Mouse (Mus musculus): Measurements from ENCODE around the gene Axdnd1. TPM values are rescaled to one million over a fixed set of nuclear protein-coding genes. Genes with fewer than 3 reads are reported as not detected.

Axdnd1 gene
- total RNA-seq, 1 experiment = 0.49 TPM

DNA sequence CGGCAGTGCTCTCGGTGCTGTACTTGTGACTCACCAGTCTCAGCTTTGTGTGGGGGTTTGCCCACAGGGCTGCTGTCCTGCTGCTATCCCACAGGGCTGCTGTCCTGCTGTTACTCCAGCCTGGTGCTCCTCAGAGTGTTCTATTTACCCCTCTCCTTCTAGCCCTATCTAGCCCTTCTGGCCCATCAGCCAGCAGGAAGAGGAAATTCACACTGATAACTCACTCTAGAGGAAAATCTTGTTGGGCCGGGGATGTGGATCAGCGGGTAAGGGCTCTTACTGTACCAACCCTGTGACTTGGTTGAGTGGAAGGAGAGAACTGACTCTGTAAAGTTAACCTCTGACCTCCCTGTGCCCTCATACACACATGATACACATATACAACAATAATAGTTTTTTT lies 27.8 kb downstream of the Axdnd1 start:
- in situ Hi-C loops (cut with MboI; ENCODE audit: low sequenced_read_pairs in 2 of 2, unreplicated experiment in 2 of 2) = no loop called here
- Histone ChIP-seq H3K36me3 (ENCODE audit: control insufficient read depth, insufficient read depth, low read length, poor library complexity, severe bottlenecking) (no peaks in the 10 kb centered on the region), H3K4me3 (ENCODE audit: insufficient read depth in 1 of 2, low read depth in 1 of 2, low read length in 2 of 2, poor library complexity in 1 of 2, severe bottlenecking in 1 of 2) (no peak overlapping the region), H3K4me1 (ENCODE audit: control insufficient read depth in 2 of 2, insufficient read depth in 2 of 2, low read length in 2 of 2, poor library complexity in 1 of 2) (peaks cover 2 to 7% of the 10 kb centered on the region in 2 experiments; a peak in 1 of 4 replicates), H3K27ac (ENCODE audit: insufficient read depth, low read depth, low read length, poor library complexity, severe bottlenecking) (no peak overlapping the region), H3K9ac (ENCODE audit: insufficient read depth, low read depth, low read length, poor library complexity, severe bottlenecking) (no peak overlapping the region), H3K9me3 (ENCODE audit: control insufficient read depth, insufficient read depth, low read depth, low read length) (no peaks in the 10 kb centered on the region)
- TF ChIP-seq CHD2 (IDR thresholded peaks at IDR 0.05; ENCODE audit: low read depth, low read length) (no peak), MAFK (IDR thresholded peaks at IDR 0.05; ENCODE audit: insufficient read depth, low read depth, low read length) (no peak)
- DNase-seq (ENCODE audit: low read depth, low spot score) = no peak

DNA sequence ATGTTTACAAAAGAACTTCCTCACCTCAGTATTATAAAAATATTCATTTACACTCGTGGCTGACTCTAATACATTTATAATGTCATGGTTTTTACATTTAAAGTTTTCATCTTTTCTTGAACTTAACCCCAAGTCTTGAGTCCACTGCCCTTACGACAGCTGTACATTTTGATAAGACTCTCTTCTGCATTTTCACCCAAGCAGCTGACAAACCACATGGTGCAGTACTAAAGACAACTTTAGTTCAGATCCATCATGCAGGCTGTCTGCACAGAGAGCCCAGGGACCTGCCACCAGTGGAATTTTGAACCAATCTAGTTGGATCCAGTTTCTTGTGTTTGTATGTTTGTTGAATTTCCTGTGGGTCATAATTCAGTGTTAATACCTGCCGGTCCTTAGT lies 34.1 kb downstream of the Axdnd1 start:
- H3K27ac ChIP-seq (ENCODE audit: insufficient read depth, low read depth, low read length, poor library complexity, severe bottlenecking) = no peak overlapping the region
- H3K4me1 ChIP-seq (ENCODE audit: control insufficient read depth in 2 of 2, insufficient read depth in 2 of 2, low read length in 2 of 2, poor library complexity in 1 of 2) = no peaks in the 10 kb centered on the region
- no peak overlapping the region for H3K4me3 ChIP-seq (ENCODE audit: insufficient read depth in 1 of 2, low read depth in 1 of 2, low read length in 2 of 2, poor library complexity in 1 of 2, severe bottlenecking in 1 of 2)
- TF ChIP-seq CHD2 (IDR thresholded peaks at IDR 0.05; ENCODE audit: low read depth, low read length) = no peak
- TF ChIP-seq ZNF384 (IDR thresholded peaks at IDR 0.05; ENCODE audit: low read depth, low read length) = no peak
- no peak for TF ChIP-seq ZC3H11A (IDR thresholded peaks at IDR 0.05; ENCODE audit: borderline replicate concordance, low read depth, low read length)
- no peak for DNase-seq (ENCODE audit: low read depth, low spot score)
- no peak overlapping the region for H3K9ac ChIP-seq (ENCODE audit: insufficient read depth, low read depth, low read length, poor library complexity, severe bottlenecking)
- H3K9me3 ChIP-seq (ENCODE audit: control insufficient read depth, insufficient read depth, low read depth, low read length) = no peaks in the 10 kb centered on the region
- in situ Hi-C loops (cut with MboI; ENCODE audit: low sequenced_read_pairs in 2 of 2, unreplicated experiment in 2 of 2) = no loop called here
- no peaks in the 10 kb centered on the region for H3K36me3 ChIP-seq (ENCODE audit: control insufficient read depth, insufficient read depth, low read length, poor library complexity, severe bottlenecking)

DNA sequence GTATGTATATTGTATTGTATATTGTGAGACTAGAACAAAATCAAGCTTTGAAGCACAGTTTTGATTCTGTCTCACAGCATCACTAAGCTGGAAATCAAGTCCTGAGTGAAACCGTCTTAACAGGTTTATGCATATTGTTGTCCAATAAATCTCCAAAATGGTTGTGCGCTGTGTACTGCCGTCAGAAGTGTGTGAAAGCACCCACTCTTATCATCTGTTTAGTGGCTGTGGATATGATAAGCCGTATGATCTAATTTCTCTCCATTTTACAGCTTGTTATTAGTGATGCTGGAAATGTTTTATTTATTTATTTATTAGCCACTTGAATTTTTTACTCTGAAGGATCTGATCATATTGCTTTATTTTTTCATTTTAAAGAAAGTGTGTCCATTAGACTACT lies 34.7 kb downstream of the Axdnd1 start:
- DNase-seq (ENCODE audit: low read depth, low spot score) = no peak
- H3K4me1 ChIP-seq (ENCODE audit: control insufficient read depth in 2 of 2, insufficient read depth in 2 of 2, low read length in 2 of 2, poor library complexity in 1 of 2) = no peaks in the 10 kb centered on the region
- no peak for TF ChIP-seq MAFK (IDR thresholded peaks at IDR 0.05; ENCODE audit: insufficient read depth, low read depth, low read length)
- TF ChIP-seq ZC3H11A (IDR thresholded peaks at IDR 0.05; ENCODE audit: borderline replicate concordance, low read depth, low read length) = no peak
- TF ChIP-seq CHD2 (IDR thresholded peaks at IDR 0.05; ENCODE audit: low read depth, low read length) = no peak
- no peak for TF ChIP-seq ZNF384 (IDR thresholded peaks at IDR 0.05; ENCODE audit: low read depth, low read length)
- no peak for TF ChIP-seq HCFC1 (IDR thresholded peaks at IDR 0.05; ENCODE audit: borderline replicate concordance, insufficient read depth, low read length)
- no peak overlapping the region for H3K4me3 ChIP-seq (ENCODE audit: insufficient read depth in 1 of 2, low read depth in 1 of 2, low read length in 2 of 2, poor library complexity in 1 of 2, severe bottlenecking in 1 of 2)
- in situ Hi-C loops (cut with MboI; ENCODE audit: low sequenced_read_pairs in 2 of 2, unreplicated experiment in 2 of 2) = no loop called here
- H3K9ac ChIP-seq (ENCODE audit: insufficient read depth, low read depth, low read length, poor library complexity, severe bottlenecking) = no peak overlapping the region
- no peak overlapping the region for H3K27ac ChIP-seq (ENCODE audit: insufficient read depth, low read depth, low read length, poor library complexity, severe bottlenecking)
- H3K9me3 ChIP-seq (ENCODE audit: control insufficient read depth, insufficient read depth, low read depth, low read length) = no peaks in the 10 kb centered on the region
- H3K36me3 ChIP-seq (ENCODE audit: control insufficient read depth, insufficient read depth, low read length, poor library complexity, severe bottlenecking) = no peaks in the 10 kb centered on the region

GRCm38 (mm10) chr1:156381217-156381616 lies 39.7 kb downstream of the Axdnd1 start:
- Histone ChIP-seq H3K4me3 (ENCODE audit: insufficient read depth in 1 of 2, low read depth in 1 of 2, low read length in 2 of 2, poor library complexity in 1 of 2, severe bottlenecking in 1 of 2) (no peak overlapping the region), H3K9ac (ENCODE audit: insufficient read depth, low read depth, low read length, poor library complexity, severe bottlenecking) (no peak overlapping the region), H3K9me3 (ENCODE audit: control insufficient read depth, insufficient read depth, low read depth, low read length) (no peaks in the 10 kb centered on the region), H3K27ac (ENCODE audit: insufficient read depth, low read depth, low read length, poor library complexity, severe bottlenecking) (no peak overlapping the region), H3K36me3 (ENCODE audit: control insufficient read depth, insufficient read depth, low read length, poor library complexity, severe bottlenecking) (no peaks in the 10 kb centered on the region), H3K4me1 (ENCODE audit: control insufficient read depth in 2 of 2, insufficient read depth in 2 of 2, low read length in 2 of 2, poor library complexity in 1 of 2) (no peaks in the 10 kb centered on the region)
- peak; percentile 16 for DNase-seq (ENCODE audit: low read depth, low spot score)
- in situ Hi-C loops (cut with MboI; ENCODE audit: low sequenced_read_pairs in 2 of 2, unreplicated experiment in 2 of 2) = no loop called here
- TF ChIP-seq HCFC1 (IDR thresholded peaks at IDR 0.05; ENCODE audit: borderline replicate concordance, insufficient read depth, low read length) (no peak), ZNF384 (IDR thresholded peaks at IDR 0.05; ENCODE audit: low read depth, low read length) (no peak), ZC3H11A (IDR thresholded peaks at IDR 0.05; ENCODE audit: borderline replicate concordance, low read depth, low read length) (peak; percentile 46; the same call in 1 of the 2 replicates)

GRCm38 (mm10) chr1:156365740-156366139 lies 55.2 kb downstream of the Axdnd1 start, which contains the start of gene Gm2000:
Gene Gm2000, plus strand, starts transcription at chr1:156366040.
- DNase-seq (ENCODE audit: low read depth, low spot score) = no peak
- no peak within 1 kb of the TSS for H3K4me3 ChIP-seq (ENCODE audit: insufficient read depth in 1 of 2, low read depth in 1 of 2, low read length in 2 of 2, poor library complexity in 1 of 2, severe bottlenecking in 1 of 2)
- H3K4me1 ChIP-seq (ENCODE audit: control insufficient read depth in 2 of 2, insufficient read depth in 2 of 2, low read length in 2 of 2, poor library complexity in 1 of 2) = no peaks in the 10 kb centered on the region
- no peaks in the 10 kb centered on the region for H3K9me3 ChIP-seq (ENCODE audit: control insufficient read depth, insufficient read depth, low read depth, low read length)
- in situ Hi-C loops (cut with MboI; ENCODE audit: low sequenced_read_pairs in 2 of 2, unreplicated experiment in 2 of 2) = no loop called here
- no peaks in the 10 kb centered on the region for H3K36me3 ChIP-seq (ENCODE audit: control insufficient read depth, insufficient read depth, low read length, poor library complexity, severe bottlenecking)
- no peak within 1 kb of the TSS for H3K9ac ChIP-seq (ENCODE audit: insufficient read depth, low read depth, low read length, poor library complexity, severe bottlenecking)
- H3K27ac ChIP-seq (ENCODE audit: insufficient read depth, low read depth, low read length, poor library complexity, severe bottlenecking) = no peak within 1 kb of the TSS
- TF ChIP-seq HCFC1 (IDR thresholded peaks at IDR 0.05; ENCODE audit: borderline replicate concordance, insufficient read depth, low read length) (no peak), ZNF384 (IDR thresholded peaks at IDR 0.05; ENCODE audit: low read depth, low read length) (no peak), CHD2 (IDR thresholded peaks at IDR 0.05; ENCODE audit: low read depth, low read length) (no peak), ZC3H11A (IDR thresholded peaks at IDR 0.05; ENCODE audit: borderline replicate concordance, low read depth, low read length) (no peak), MAFK (IDR thresholded peaks at IDR 0.05; ENCODE audit: insufficient read depth, low read depth, low read length) (no peak)
